Mouse (Mus musculus) hindbrain, embryonic 13.5 days (tissue): Measurements from ENCODE around the gene Nfkb1. TPM values are rescaled to one million over a fixed set of nuclear protein-coding genes. Genes with fewer than 3 reads are reported as not detected.

ENCODE experiments used
- polyA plus RNA-seq: library from polyadenylated mRNA; unstranded; fragments of >200 nt; fragmentation: Nextera tagmentation; extraction: Ambion mirVana; gene quantifications from 2 replicates; pipeline ENCODE4 v1.2.1, GENCODE M21; 2015

Nfkb1 gene
- polyA plus RNA-seq, 1 experiment from 2014 or later, result 8.2 TPM

Other genes with a start within 250 kb of the Nfkb1 start
- 5.5 and 5.6 TPM in 2 replicates for gene Manba, start 205.9 kb downstream of the Nfkb1 start, polyA plus RNA-seq
- gene Slc39a8, start 133.7 kb upstream of the Nfkb1 start, polyA plus RNA-seq, result 10.2 and 10.9 TPM in 2 replicates